Mouse (Mus musculus) MN1 (cell line): Measurements from ENCODE around the gene Aqp9.
"Not testable (repeated sequence)": the region's sequence is repeated elsewhere in the genome, so short reads cannot be mapped to it uniquely, and the experiment has no call there.

Experiments used
- DNase-seq: peaks from one replicate; pipeline ENCODE4 v3.0.0-alpha.2; 2016; ENCODE audit warnings: low spot score

Gene Aqp9

GRCm38 (mm10) chr9:71138936-71139335 lies 29.5 kb downstream of the Aqp9 start:
- DNase-seq, result no peak

GRCm38 (mm10) chr9:71137267-71137945 lies 31.1 kb downstream of the Aqp9 start:
- DNase-seq, result no peak

- no peak for DNase-seq
Measured at GRCm38 (mm10) chr9:71135073-71135472, 33.4 kb downstream of the Aqp9 start.

- no peak for DNase-seq
Measured at GRCm38 (mm10) chr9:71133190-71133589, 35.3 kb downstream of the Aqp9 start.

GRCm38 (mm10) chr9:71131822-71132221 lies 36.7 kb downstream of the Aqp9 start:
- no peak for DNase-seq

GRCm38 (mm10) chr9:71128911-71129310 lies 39.6 kb downstream of the Aqp9 start:
- peak; percentile 9 for DNase-seq

- DNase-seq, result peak; percentile 57
Measured at GRCm38 (mm10) chr9:71126205-71126604, 42.3 kb downstream of the Aqp9 start.

- not testable (repeated sequence) for DNase-seq
Measured at GRCm38 (mm10) chr9:71123095-71123494, 45.4 kb downstream of the Aqp9 start.

- DNase-seq, result no peak
Measured at GRCm38 (mm10) chr9:71120924-71121323, 47.6 kb downstream of the Aqp9 start.

GRCm38 (mm10) chr9:71113166-71113565 lies 55.3 kb downstream of the Aqp9 start:
- no peak for DNase-seq

GRCm38 (mm10) chr9:71103521-71103920 lies 65.0 kb downstream of the Aqp9 start:
- DNase-seq, result no peak

- no peak for DNase-seq
Measured at GRCm38 (mm10) chr9:71094066-71094465, 74.4 kb downstream of the Aqp9 start.

- DNase-seq, result peak; percentile 43
Measured at GRCm38 (mm10) chr9:71092038-71092437, 76.4 kb downstream of the Aqp9 start.

GRCm38 (mm10) chr9:71079201-71079600 lies 89.3 kb downstream of the Aqp9 start:
- DNase-seq, result no peak

GRCm38 (mm10) chr9:71077251-71077825 lies 91.1 kb downstream of the Aqp9 start:
- peak; percentile 72 for DNase-seq

- no peak for DNase-seq
Measured at GRCm38 (mm10) chr9:71076201-71076648, 92.3 kb downstream of the Aqp9 start.

- DNase-seq, result no peak
Measured at GRCm38 (mm10) chr9:71073831-71074230, 94.7 kb downstream of the Aqp9 start.

- DNase-seq, result no peak
Measured at GRCm38 (mm10) chr9:71073076-71073475, 95.4 kb downstream of the Aqp9 start.

GRCm38 (mm10) chr9:71072502-71072901 lies 96.0 kb downstream of the Aqp9 start:
- DNase-seq, result no peak

- DNase-seq, result no peak
Measured at GRCm38 (mm10) chr9:71071581-71072330, 96.7 kb downstream of the Aqp9 start.

GRCm38 (mm10) chr9:71070628-71071027 lies 97.9 kb downstream of the Aqp9 start:
- no peak for DNase-seq

GRCm38 (mm10) chr9:71068866-71069390 lies 99.6 kb downstream of the Aqp9 start:
- no peak for DNase-seq

GRCm38 (mm10) chr9:71067156-71067555 lies 101.3 kb downstream of the Aqp9 start:
- no peak for DNase-seq
